In the genomic region with DNA sequence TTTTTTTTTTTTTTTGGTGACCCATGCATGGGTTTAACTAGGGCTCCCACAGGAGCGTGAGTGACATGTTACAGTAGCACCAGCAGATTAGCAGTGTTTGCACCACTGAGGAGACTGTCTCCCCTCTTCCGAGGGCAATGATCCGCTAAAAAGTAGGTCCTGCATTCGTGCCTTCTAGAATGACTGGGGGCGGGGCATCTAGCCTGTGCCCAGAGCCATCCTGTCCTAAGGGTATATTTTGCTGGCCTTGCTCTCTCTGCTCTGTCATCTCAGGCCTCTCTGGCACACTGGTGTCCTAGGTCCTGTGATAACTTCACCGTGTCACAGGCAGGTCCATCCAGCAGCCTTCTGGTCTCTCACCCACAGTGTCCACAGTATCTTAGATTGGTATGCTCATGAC, we compare ENCODE assay signal across 25 mouse cellular contexts. TPM values are rescaled to one million over a fixed set of nuclear protein-coding genes. Genes with fewer than 3 reads are reported as not detected.
DNase-seq lines count a peak whose midpoint lies in the region; ATAC-seq and TF ChIP-seq lines count a peak whose summit lies in the region.
"Had no signal": no experiment of that assay in that cellular context is flagged by ENCODE, and none has a peak within 500 bp of the region (broad histone marks: within the 10 kb centered on the region; RNA-seq: fewer than 3 reads in every experiment).

No protein-coding gene starts in this region.

- no peak overlapping the region for H3K9ac ChIP-seq in kidney, embryonic 16.5 days (replicated peaks; ENCODE audit: low read length)
- no peak overlapping the region for H3K9ac ChIP-seq in liver, postnatal 0 days (replicated peaks)
- no peak overlapping the region for H3K9ac ChIP-seq in liver, embryonic 11.5 days (ENCODE audit: low read depth, low read length)
- H3K9ac ChIP-seq: forebrain, embryonic 13.5 days; heart, embryonic 12.5 days; hindbrain, embryonic 12.5 days; hindbrain, embryonic 15.5 days had no signal

- intact Hi-C loops in heart, postnatal 25 days (cut with DNase I) = no loop called here

- H3K27ac ChIP-seq in kidney, embryonic 16.5 days (ENCODE audit: low read length) = no peak overlapping the region
- H3K27ac ChIP-seq in liver, postnatal 0 days (ENCODE audit: low read depth) = peak overlapping the region; percentile 95
- no peak overlapping the region for H3K27ac ChIP-seq in liver, embryonic 11.5 days (ENCODE audit: low read depth, low read length)
- H3K27ac ChIP-seq: forebrain, embryonic 10.5 days; forebrain, embryonic 13.5 days; hindbrain, embryonic 12.5 days; hindbrain, embryonic 15.5 days had no signal

- TF ChIP-seq EP300 in liver, postnatal 0 days (IDR thresholded peaks at IDR 0.05; ENCODE audit: low read depth) = no peak

- 69% methylated on average over 6 of the region's 6 CpGs for WGBS in kidney, embryonic 16.5 days
- WGBS in liver, postnatal 0 days (ENCODE audit: insufficient replicate concordance) = 75% methylated on average over 6 of the region's 6 CpGs
- 77% methylated on average over 6 of the region's 6 CpGs for WGBS in liver, embryonic 11.5 days

- H3K4me2 ChIP-seq in kidney, embryonic 16.5 days (replicated peaks; ENCODE audit: low read depth, low read length) = no peak overlapping the region
- H3K4me2 ChIP-seq in liver, postnatal 0 days (ENCODE audit: low read depth, low read length) = peak overlapping the region; percentile 56; the same call in 1 of the 2 replicates
- H3K4me2 ChIP-seq in liver, embryonic 11.5 days = no peak overlapping the region
- H3K4me2 ChIP-seq: forebrain, embryonic 13.5 days; heart, embryonic 12.5 days; hindbrain, embryonic 12.5 days; hindbrain, embryonic 15.5 days had no signal

- no peak for TF ChIP-seq CTCF in liver, postnatal 0 days (IDR thresholded peaks at IDR 0.05; ENCODE audit: low read depth)

- 0 out of 2 replicates have a peak, but pooled peaks have one; percentile 23 for ATAC-seq in kidney, embryonic 16.5 days (ENCODE audit: low FRiP score, low TSS enrichment)
- ATAC-seq in liver, postnatal 0 days = no peak
- no peak for ATAC-seq in liver, embryonic 11.5 days (replicated peaks; ENCODE audit: low FRiP score)
- ATAC-seq: activated CD4-positive, CD25-positive, alpha-beta regulatory T cell, adult 4 months; forebrain, embryonic 13.5 days; forebrain, embryonic 16.5 days had no signal

- no peaks in the 10 kb centered on the region for H3K27me3 ChIP-seq in kidney, embryonic 16.5 days (ENCODE audit: insufficient read depth, low read length)
- H3K27me3 ChIP-seq in liver, postnatal 0 days (ENCODE audit: insufficient read depth, low read length) = no peaks in the 10 kb centered on the region
- H3K27me3 ChIP-seq in liver, embryonic 11.5 days (replicated peaks; ENCODE audit: control insufficient read depth, insufficient read depth, low read length) = no peaks in the 10 kb centered on the region
- H3K27me3 ChIP-seq: forebrain, embryonic 13.5 days; heart, embryonic 12.5 days; hindbrain, embryonic 12.5 days; hindbrain, embryonic 15.5 days had no signal

- no peak overlapping the region for H3K4me3 ChIP-seq in kidney, embryonic 16.5 days (ENCODE audit: low read length)
- no peak overlapping the region for H3K4me3 ChIP-seq in liver, postnatal 0 days (ENCODE audit: low read depth, low read length)
- H3K4me3 ChIP-seq in liver, embryonic 11.5 days (ENCODE audit: low read depth, low read length) = no peak overlapping the region
- H3K4me3 ChIP-seq: forebrain, embryonic 10.5 days; forebrain, embryonic 13.5 days; heart, embryonic 12.5 days; hindbrain, embryonic 12.5 days; hindbrain, embryonic 15.5 days had no signal

- no peaks in the 10 kb centered on the region for H3K9me3 ChIP-seq in kidney, embryonic 16.5 days (ENCODE audit: low read length)
- no peaks in the 10 kb centered on the region for H3K9me3 ChIP-seq in liver, postnatal 0 days (ENCODE audit: low read length)
- no peaks in the 10 kb centered on the region for H3K9me3 ChIP-seq in liver, embryonic 11.5 days (ENCODE audit: control insufficient read depth, low read length)
- H3K9me3 ChIP-seq: forebrain, embryonic 10.5 days; forebrain, embryonic 13.5 days; heart, embryonic 12.5 days; hindbrain, embryonic 12.5 days; hindbrain, embryonic 15.5 days had no signal

- H3K36me3 ChIP-seq in kidney, embryonic 16.5 days (ENCODE audit: insufficient read depth, low read length) = peaks cover 17% of the 10 kb centered on the region; the same call in 1 of the 2 replicates
- H3K36me3 ChIP-seq in liver, postnatal 0 days (replicated peaks; ENCODE audit: insufficient read depth, low read length) = peaks cover 7% of the 10 kb centered on the region; the same call in 1 of the 2 replicates
- peaks cover 3% of the 10 kb centered on the region; the same call in 1 of the 2 replicates for H3K36me3 ChIP-seq in liver, embryonic 11.5 days (ENCODE audit: control insufficient read depth, insufficient read depth, low read length)

- DNase-seq in heart, adult 11 months = peak; percentile 87
- DNase-seq in heart, postnatal 25 days (ENCODE audit: low spot score) = no peak
- DNase-seq in kidney, postnatal 4 days = no peak
- no peak for DNase-seq in liver, postnatal 0 days
- DNase-seq in liver, embryonic 11.5 days (ENCODE audit: low spot score) = no peak
- DNase-seq: adrenal gland, adult 8-10 months; adrenal gland, postnatal 25 days; cerebellum, adult 11-12 months; cerebellum, adult 8-10 months; cerebellum, postnatal 10 days; gastrocnemius, postnatal 10 days; gastrocnemius, postnatal 36 days; heart, postnatal 14 days had no signal

- H3K4me1 ChIP-seq in kidney, embryonic 16.5 days (ENCODE audit: insufficient read depth, low read length) = 0 out of 2 replicates have a peak, but pooled peaks cover 6% of the 10 kb centered on the region
- peaks cover 1% of the 10 kb centered on the region; the same call in 1 of the 2 replicates for H3K4me1 ChIP-seq in liver, postnatal 0 days (ENCODE audit: insufficient read depth)
- no peaks in the 10 kb centered on the region; the same call in 1 of the 2 replicates for H3K4me1 ChIP-seq in liver, embryonic 11.5 days (replicated peaks; ENCODE audit: control insufficient read depth, insufficient read depth, low read length)
- H3K4me1 ChIP-seq: forebrain, embryonic 13.5 days; heart, embryonic 12.5 days; hindbrain, embryonic 12.5 days; hindbrain, embryonic 15.5 days had no signal

RNA-seq across cellular contexts. Expression of gene Fpgs, which starts 4.3 kb away (rescaled TPM):
- 1 to 10 TPM; 4.2 to 6.0 TPM for total RNA-seq in heart, postnatal 25 days (2021)
- polyA plus RNA-seq in kidney, embryonic 16.5 days (2015; fragmentation: Nextera tagmentation; extraction: Ambion mirVana) = 42.3 and 45.1 TPM in 2 replicates
- 85.3 and 95.9 TPM in 2 replicates for polyA plus RNA-seq in liver, postnatal 0 days (2015; fragmentation: Nextera tagmentation; extraction: Ambion mirVana)
- 46.2 and 47.1 TPM in 2 replicates for polyA plus RNA-seq in liver, embryonic 11.5 days (2014; fragmentation: Nextera tagmentation; extraction: Ambion mirVana)

RNA-seq across cellular contexts. Expression of gene Cdk9, which starts 13.2 kb away (rescaled TPM):
- total RNA-seq in heart, postnatal 25 days (2021) = 10 to 100 TPM; 23.4 to 26.4 TPM
- 113 and 115 TPM in 2 replicates for polyA plus RNA-seq in kidney, embryonic 16.5 days (2015; fragmentation: Nextera tagmentation; extraction: Ambion mirVana)
- polyA plus RNA-seq in liver, postnatal 0 days (2015; fragmentation: Nextera tagmentation; extraction: Ambion mirVana) = 49.5 and 53.7 TPM in 2 replicates
- polyA plus RNA-seq in liver, embryonic 11.5 days (2014; fragmentation: Nextera tagmentation; extraction: Ambion mirVana) = 83.4 and 84.5 TPM in 2 replicates

RNA-seq across cellular contexts. Expression of gene Sh2d3c, which starts 21.2 kb away (rescaled TPM):
- total RNA-seq in heart, postnatal 25 days (2021) = 10 to 100 TPM; 20.7 to 25.4 TPM
- 41.5 and 44.2 TPM in 2 replicates for polyA plus RNA-seq in kidney, embryonic 16.5 days (2015; fragmentation: Nextera tagmentation; extraction: Ambion mirVana)
- polyA plus RNA-seq in liver, postnatal 0 days (2015; fragmentation: Nextera tagmentation; extraction: Ambion mirVana) = 7.6 and 8.3 TPM in 2 replicates
- polyA plus RNA-seq in liver, embryonic 11.5 days (2014; fragmentation: Nextera tagmentation; extraction: Ambion mirVana) = 13.4 and 14.2 TPM in 2 replicates

RNA-seq across cellular contexts. Expression of gene 6330409D20Rik, which starts 41.1 kb away (rescaled TPM):
- total RNA-seq in heart, postnatal 25 days (2021) = not detected
- polyA plus RNA-seq in kidney, embryonic 16.5 days (2015; fragmentation: Nextera tagmentation; extraction: Ambion mirVana) = 0.16 TPM in 1 of 2 replicates, not detected in the other
- not detected in 2 replicates for polyA plus RNA-seq in liver, postnatal 0 days (2015; fragmentation: Nextera tagmentation; extraction: Ambion mirVana)
- 0.22 TPM in 1 of 2 replicates, not detected in the other for polyA plus RNA-seq in liver, embryonic 11.5 days (2014; fragmentation: Nextera tagmentation; extraction: Ambion mirVana)
- total RNA-seq: adrenal gland, adult 8-10 months; adrenal gland, postnatal 25 days; ES-E14; gastrocnemius, adult 18-20 months; gastrocnemius, postnatal 10 days; gastrocnemius, postnatal 36 days; granulocyte monocyte progenitor cell, adult 5-6 weeks; heart, postnatal 14 days; hematopoietic stem cell, adult 5-6 weeks had no signal
- polyA plus RNA-seq: heart, embryonic 12.5 days had no signal

RNA-seq across cellular contexts. Expression of gene Eng, which starts 53.3 kb away (rescaled TPM):
- 100 to 1,000 TPM; 126 to 140 TPM for total RNA-seq in heart, postnatal 25 days (2021)
- 93.6 and 98.7 TPM in 2 replicates for polyA plus RNA-seq in kidney, embryonic 16.5 days (2015; fragmentation: Nextera tagmentation; extraction: Ambion mirVana)
- polyA plus RNA-seq in liver, postnatal 0 days (2015; fragmentation: Nextera tagmentation; extraction: Ambion mirVana) = 29.9 and 30.2 TPM in 2 replicates
- polyA plus RNA-seq in liver, embryonic 11.5 days (2014; fragmentation: Nextera tagmentation; extraction: Ambion mirVana) = 39.2 and 40.1 TPM in 2 replicates
- polyA plus RNA-seq: activated CD4-positive, CD25-positive, alpha-beta regulatory T cell, adult 4 months had no signal
